8 mouse cellular contexts compared by ENCODE assay signal in genomic region chr9:86449581-86449980, GRCm38 (mm10). TPM values are rescaled to one million over a fixed set of nuclear protein-coding genes. Genes with fewer than 3 reads are reported as not detected.
DNase-seq lines count a peak whose midpoint lies in the region; ATAC-seq and TF ChIP-seq lines count a peak whose summit lies in the region.

No protein-coding gene starts in this region.

- peak; percentile 67 for DNase-seq in 416B (ENCODE audit: low read depth)
- peak; percentile 88 for DNase-seq in adrenal gland, postnatal 10 days
- DNase-seq in embryonic facial prominence, embryonic 10.5 days (ENCODE audit: low spot score), result peak; percentile 87
- DNase-seq in kidney, adult 18-20 months, result peak; percentile 80
- peak; percentile 79 for DNase-seq in limb, embryonic 14.5 days (ENCODE audit: low spot score)
- peak; percentile 49 to 63 for DNase-seq in natural killer cell, adult 2 months (ENCODE audit: low spot score in 2 of 2)
- DNase-seq in splenic B cell, adult 2 months (ENCODE audit: low read depth, low spot score), result peak; percentile 78

- ATAC-seq in granulocyte monocyte progenitor cell, adult 5-6 weeks (replicated peaks; ENCODE audit: poor library complexity, severe bottlenecking), result peak; percentile 85
- peak; percentile 51; the same call in 1 of the 2 replicates for ATAC-seq in limb, embryonic 14.5 days (ENCODE audit: low FRiP score, low read depth)

- H3K27ac ChIP-seq in embryonic facial prominence, embryonic 10.5 days (replicated peaks), result no peak overlapping the region
- H3K27ac ChIP-seq in limb, embryonic 14.5 days (replicated peaks; ENCODE audit: low read depth, low read length), result no peak overlapping the region

- H3K9ac ChIP-seq in limb, embryonic 14.5 days (ENCODE audit: low read depth, low read length, severe bottlenecking), result no peak overlapping the region

- H3K36me3 ChIP-seq in embryonic facial prominence, embryonic 10.5 days (replicated peaks), result no peaks in the 10 kb centered on the region
- H3K36me3 ChIP-seq in limb, embryonic 14.5 days (ENCODE audit: control insufficient read depth, insufficient read depth, low read length), result no peaks in the 10 kb centered on the region
- H3K36me3 ChIP-seq in splenic B cell, adult 2 months (ENCODE audit: control insufficient read depth, insufficient read depth, low read length, poor library complexity, severe bottlenecking), result no peaks in the 10 kb centered on the region

- no peak overlapping the region; the same call in 1 of the 2 replicates for H3K4me2 ChIP-seq in limb, embryonic 14.5 days (replicated peaks; ENCODE audit: low read depth, low read length, severe bottlenecking)

- H3K27me3 ChIP-seq in embryonic facial prominence, embryonic 10.5 days (replicated peaks; ENCODE audit: low read depth, poor library complexity, severe bottlenecking), result peaks cover 20% of the 10 kb centered on the region
- 0 out of 2 replicates have a peak, but pooled peaks cover 7% of the 10 kb centered on the region for H3K27me3 ChIP-seq in limb, embryonic 14.5 days (ENCODE audit: control insufficient read depth, insufficient read depth, low read length)
- no peaks in the 10 kb centered on the region for H3K27me3 ChIP-seq in splenic B cell, adult 2 months (ENCODE audit: control insufficient read depth, insufficient read depth, low read length, poor library complexity, severe bottlenecking)

- H3K4me3 ChIP-seq in embryonic facial prominence, embryonic 10.5 days, result no peak overlapping the region
- H3K4me3 ChIP-seq in limb, embryonic 14.5 days (replicated peaks; ENCODE audit: low read length), result no peak overlapping the region

- H3K9me3 ChIP-seq in embryonic facial prominence, embryonic 10.5 days, result no peaks in the 10 kb centered on the region
- no peaks in the 10 kb centered on the region for H3K9me3 ChIP-seq in limb, embryonic 14.5 days (ENCODE audit: control insufficient read depth, low read length)

- peaks cover 6% of the 10 kb centered on the region for H3K4me1 ChIP-seq in embryonic facial prominence, embryonic 10.5 days
- H3K4me1 ChIP-seq in limb, embryonic 14.5 days (ENCODE audit: control insufficient read depth, insufficient read depth, low read length), result peaks cover 3% of the 10 kb centered on the region; the same call in 1 of the 2 replicates

- TF ChIP-seq POLR2A in limb, embryonic 14.5 days (IDR thresholded peaks at IDR 0.05; ENCODE audit: borderline replicate concordance, extremely low read depth, insufficient read depth, insufficient read length), result no peak

- WGBS in embryonic facial prominence, embryonic 10.5 days, result 7% methylated on average over 11 of the region's 11 CpGs
- 3% methylated on average over 11 of the region's 11 CpGs for WGBS in limb, embryonic 14.5 days

RNA-seq across cellular contexts. Expression of gene Ube2cbp, which starts 15.2 kb away (rescaled TPM):
- total RNA-seq in adrenal gland, postnatal 10 days (2021), result 1 to 10 TPM; 3.1 to 3.7 TPM
- polyA plus RNA-seq in embryonic facial prominence, embryonic 10.5 days (2016; fragmentation: Nextera tagmentation; extraction: Ambion mirVana), result 7.1 and 7.3 TPM in 2 replicates
- 2.2 and 3.4 TPM in 2 replicates for total RNA-seq in granulocyte monocyte progenitor cell, adult 5-6 weeks (2014; fragmentation: Nextera tagmentation)
- 2.5 and 4.5 TPM in 2 replicates for total RNA-seq in granulocyte monocyte progenitor cell, adult 5-6 weeks (2017)
- polyA plus RNA-seq in limb, embryonic 14.5 days (2012; rRNA removed), result 2.9 and 3.4 TPM in 2 replicates
- 4.0 and 5.2 TPM in 2 replicates for polyA plus RNA-seq in limb, embryonic 14.5 days (2014; fragmentation: Nextera tagmentation; extraction: Ambion mirVana)

RNA-seq across cellular contexts. Expression of gene Dop1a, which starts 17.4 kb away (rescaled TPM):
- 10 to 100 TPM; 22.9 to 32.9 TPM for total RNA-seq in adrenal gland, postnatal 10 days (2021)
- 9.5 and 10.3 TPM in 2 replicates for polyA plus RNA-seq in embryonic facial prominence, embryonic 10.5 days (2016; fragmentation: Nextera tagmentation; extraction: Ambion mirVana)
- 31.5 and 31.7 TPM in 2 replicates for total RNA-seq in granulocyte monocyte progenitor cell, adult 5-6 weeks (2014; fragmentation: Nextera tagmentation)
- 15.2 and 27.2 TPM in 2 replicates for total RNA-seq in granulocyte monocyte progenitor cell, adult 5-6 weeks (2017)
- 20.3 and 21.3 TPM in 2 replicates for polyA plus RNA-seq in limb, embryonic 14.5 days (2012; rRNA removed)
- polyA plus RNA-seq in limb, embryonic 14.5 days (2014; fragmentation: Nextera tagmentation; extraction: Ambion mirVana), result 20.2 and 23.9 TPM in 2 replicates
